Mouse (Mus musculus) stomach, embryonic 16.5 days (tissue): Measurements from ENCODE around the gene Scaf8. TPM values are rescaled to one million over a fixed set of nuclear protein-coding genes. Genes with fewer than 3 reads are reported as not detected.
"Not testable (repeated sequence)": the region's sequence is repeated elsewhere in the genome, so short reads cannot be mapped to it uniquely, and the experiment has no call there.

ENCODE experiments used
- ATAC-seq: fragments of 200-750 bp; cut with Nextera tagmentation; 2 replicates; pipeline ENCODE4 v1.8.0; 2017; ENCODE audit warnings: moderate number of reproducible peaks, moderate TSS enrichment; ENCODE audit not compliant: insufficient read depth, low FRiP score
- H3K27ac ChIP-seq: fragments of 300-500 bp; sonication (generic); 2 replicates; pipeline ENCODE4 v1.5.1; 2014; ENCODE audit warnings: low read length
- H3K27me3 ChIP-seq: fragments of 300-500 bp; sonication (generic); 2 replicates; pipeline ENCODE4 v1.6.1; 2014; ENCODE audit warnings: low read length, control low read depth, mixed read lengths; ENCODE audit not compliant: control insufficient read depth, insufficient read depth
- H3K36me3 ChIP-seq: fragments of 300-500 bp; sonication (generic); 2 replicates; pipeline ENCODE4 v1.6.1; 2014; ENCODE audit warnings: low read length; ENCODE audit not compliant: control insufficient read depth, insufficient read depth
- H3K4me1 ChIP-seq: fragments of 300-500 bp; sonication (generic); 2 replicates; pipeline ENCODE4 v1.6.1; 2014; ENCODE audit warnings: low read length, control low read depth, mixed read lengths; ENCODE audit not compliant: control insufficient read depth, insufficient read depth
- H3K4me2 ChIP-seq: fragments of 300-500 bp; sonication (generic); 2 replicates; pipeline ENCODE4 v1.6.1; 2014; ENCODE audit warnings: low read depth, low read length, mixed read lengths
- H3K4me3 ChIP-seq: fragments of 300-500 bp; sonication (generic); replicated peaks from 2 replicates; pipeline ENCODE4 v1.5.1; 2014; ENCODE audit warnings: mild to moderate bottlenecking, low read length
- H3K9ac ChIP-seq: fragments of 300-500 bp; sonication (generic); 2 replicates; pipeline ENCODE4 v1.6.1; 2014; ENCODE audit warnings: low read length
- H3K9me3 ChIP-seq: fragments of 300-500 bp; sonication (generic); replicated peaks from 2 replicates; pipeline ENCODE4 v1.6.1; 2016; ENCODE audit warnings: low read length, control low read depth; ENCODE audit not compliant: control insufficient read depth
- WGBS: fragments of 180-500 bp; shearing (Covaris S2); extraction: QIAGEN DNeasy Blood & Tissue Kit; methylation state at CpG from one replicate; pipeline ENCODE4 v1.1.7; 2014; 5-methylcytosine and 5-hydroxymethylcytosine counted together
- polyA plus RNA-seq: library from polyadenylated mRNA; unstranded; fragments of >200 nt; fragmentation: Nextera tagmentation; extraction: Ambion mirVana; gene quantifications from 2 replicates; pipeline ENCODE4 v1.2.1, GENCODE M21; 2015

Gene Scaf8
- polyA plus RNA-seq, 1 experiment from 2014 or later, result 15.7 TPM

GRCm38 (mm10) chr17:3195483-3195882 is 80.7 kb downstream of the Scaf8 start:
- H3K9me3 ChIP-seq, ATAC-seq, H3K9ac ChIP-seq, H3K27ac ChIP-seq, H3K4me1 ChIP-seq, H3K4me3 ChIP-seq, H3K27me3 ChIP-seq, H3K4me2 ChIP-seq: not testable (repeated sequence)
- H3K36me3 ChIP-seq, result peaks cover 25% of the 10 kb centered on the region

DNA sequence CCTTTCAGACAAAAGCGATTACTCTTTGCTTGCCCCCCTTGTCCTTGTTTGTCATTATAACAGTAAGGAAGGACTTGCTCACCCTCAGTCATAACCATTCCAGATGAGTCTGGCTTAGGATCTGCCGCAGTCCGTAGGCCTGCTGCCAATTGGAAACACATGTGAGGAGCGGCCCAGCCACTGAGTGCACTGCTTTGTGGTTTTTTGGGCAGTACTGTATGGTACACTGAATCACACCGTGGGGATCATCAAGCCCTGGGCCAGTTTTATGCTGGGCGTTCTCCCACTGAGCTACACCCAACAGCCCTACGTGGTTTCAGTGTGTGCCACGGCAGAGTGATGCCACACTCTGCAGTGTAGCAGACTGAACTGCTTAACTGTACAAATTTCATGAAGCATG is 85.6 kb downstream of the Scaf8 start:
- ATAC-seq, result no peak
- H3K4me3 ChIP-seq, result no peak overlapping the region
- H3K4me1 ChIP-seq, result no peaks in the 10 kb centered on the region
- no peak overlapping the region for H3K9ac ChIP-seq
- H3K27me3 ChIP-seq, result no peaks in the 10 kb centered on the region
- peaks cover 14% of the 10 kb centered on the region; the same call in 1 of the 2 replicates for H3K36me3 ChIP-seq
- no peak overlapping the region for H3K4me2 ChIP-seq
- H3K9me3 ChIP-seq, result no peaks in the 10 kb centered on the region
- no peak overlapping the region for H3K27ac ChIP-seq
- WGBS, result 87% methylated on average over 8 of the region's 8 CpGs

DNA sequence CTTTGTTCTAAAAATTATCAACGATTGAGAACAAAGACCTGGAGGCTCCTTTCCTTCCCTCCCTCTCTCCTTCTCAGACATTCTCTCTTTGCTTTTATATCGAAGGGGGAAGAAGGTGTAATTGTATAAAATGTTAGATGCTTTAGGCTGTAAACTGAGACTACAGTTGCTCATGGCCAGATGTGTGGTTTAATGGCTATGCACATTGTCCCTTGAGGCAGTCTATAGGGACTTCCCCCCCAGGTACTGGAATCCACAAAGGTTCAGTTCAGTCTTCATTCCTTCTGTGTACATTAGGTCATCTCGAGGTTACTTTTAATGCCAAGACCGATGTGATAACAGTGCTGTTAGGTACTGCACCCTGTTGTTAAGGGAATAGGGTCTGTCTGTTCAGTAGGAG is 89.1 kb downstream of the Scaf8 start:
- Histone ChIP-seq H3K27ac (no peak overlapping the region), H3K27me3 (no peaks in the 10 kb centered on the region), H3K4me3 (no peak overlapping the region), H3K4me2 (no peak overlapping the region), H3K9me3 (no peaks in the 10 kb centered on the region), H3K4me1 (peaks cover 13% of the 10 kb centered on the region), H3K9ac (no peak overlapping the region), H3K36me3 (0 out of 2 replicates have a peak, but pooled peaks cover 2% of the 10 kb centered on the region)
- 75% methylated on average over 4 of the region's 4 CpGs for WGBS
- no peak for ATAC-seq

DNA sequence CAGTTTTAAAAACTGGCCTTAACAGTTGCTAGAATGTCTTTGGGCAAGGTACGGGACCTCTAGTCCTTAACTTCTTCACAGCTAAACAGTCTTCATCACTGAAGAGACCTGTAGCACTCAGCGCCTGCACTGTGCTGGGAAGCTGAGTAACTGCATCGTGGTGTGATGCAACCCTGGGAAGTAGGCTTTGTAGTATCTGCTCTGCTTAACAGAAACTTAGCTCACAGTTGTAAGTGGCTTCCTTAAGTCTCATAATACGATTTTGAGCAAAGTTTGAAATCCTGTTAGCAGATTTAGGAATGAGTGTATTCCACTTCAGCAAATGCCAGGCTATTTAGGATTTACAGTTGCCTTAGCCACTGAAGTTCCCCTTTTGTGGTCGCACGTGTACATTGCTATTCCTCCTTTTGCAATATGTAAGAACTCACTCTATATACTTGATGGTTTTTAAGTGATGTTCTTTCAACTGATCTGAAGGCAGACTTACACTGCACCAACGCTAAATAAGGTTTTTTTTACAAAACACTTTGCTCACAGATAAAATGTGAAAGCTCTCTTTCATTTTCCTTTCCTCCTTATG is 90.1 kb downstream of the Scaf8 start:
- no peaks in the 10 kb centered on the region for H3K27me3 ChIP-seq
- no peaks in the 10 kb centered on the region for H3K9me3 ChIP-seq
- no peak overlapping the region for H3K27ac ChIP-seq
- 0 out of 2 replicates have a peak, but pooled peaks cover 2% of the 10 kb centered on the region for H3K36me3 ChIP-seq
- H3K4me3 ChIP-seq, result no peak overlapping the region
- H3K9ac ChIP-seq, result no peak overlapping the region
- no peak for ATAC-seq
- no peak overlapping the region for H3K4me2 ChIP-seq
- H3K4me1 ChIP-seq, result peaks cover 13% of the 10 kb centered on the region
- 85% methylated on average over 7 of the region's 7 CpGs for WGBS

DNA sequence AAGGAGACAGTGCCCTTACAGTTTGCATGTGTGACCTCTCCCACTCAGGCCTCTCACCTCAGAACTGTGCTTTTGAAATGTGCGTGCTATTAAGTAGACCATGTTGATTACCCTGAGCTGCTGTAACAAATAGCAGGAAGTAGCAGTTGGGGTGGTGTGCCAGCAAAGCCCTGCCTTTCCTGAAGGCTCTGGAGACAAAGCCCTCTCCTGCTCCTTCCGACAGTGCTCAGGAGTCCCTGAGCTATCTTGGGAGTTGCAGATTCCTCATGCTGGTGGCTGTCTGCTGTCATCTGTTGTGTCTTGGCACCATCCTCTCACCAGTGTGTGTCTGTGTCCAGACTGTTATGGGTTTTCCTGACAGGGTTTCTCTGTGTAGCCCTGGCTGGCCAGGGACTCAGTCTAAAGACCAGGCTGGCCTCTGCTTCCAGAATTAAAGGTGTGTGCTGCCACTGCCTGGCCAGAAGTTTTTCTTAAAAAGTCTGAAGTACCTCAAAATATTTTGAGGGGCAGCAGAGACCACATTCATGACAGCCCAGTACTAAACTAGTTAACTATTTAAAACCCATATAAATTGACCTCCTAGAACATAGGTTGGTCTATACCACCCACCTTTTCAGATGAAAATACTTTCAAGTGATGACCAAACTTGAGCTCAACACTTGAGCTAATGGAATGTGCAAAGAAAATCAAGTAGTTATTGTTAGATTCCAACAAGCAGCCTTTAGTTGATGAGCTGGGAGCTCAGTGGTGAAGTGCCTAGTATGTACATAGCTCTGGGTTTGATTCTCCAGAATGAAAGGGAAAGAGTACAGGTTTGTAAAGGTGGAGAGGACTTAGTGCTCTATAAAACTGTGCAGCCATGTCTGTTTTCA is 92.0 kb downstream of the Scaf8 start:
- no peaks in the 10 kb centered on the region for H3K27me3 ChIP-seq
- 0 out of 2 replicates have a peak overlapping the region, but pooled peaks have one; percentile 11 for H3K27ac ChIP-seq
- peaks cover 13% of the 10 kb centered on the region for H3K4me1 ChIP-seq
- H3K9me3 ChIP-seq, result no peaks in the 10 kb centered on the region
- H3K4me3 ChIP-seq, result no peak overlapping the region
- H3K4me2 ChIP-seq, result no peak overlapping the region
- H3K36me3 ChIP-seq, result no peaks in the 10 kb centered on the region
- WGBS, result 65% methylated on average over 2 of the region's 2 CpGs
- ATAC-seq, result no peak
- no peak overlapping the region for H3K9ac ChIP-seq

- 75% methylated on average over 6 of the region's 6 CpGs for WGBS
- ATAC-seq, result no peak
Observed at GRCm38 (mm10) chr17:3207529-3208240, 92.9 kb downstream of the Scaf8 start.

DNA sequence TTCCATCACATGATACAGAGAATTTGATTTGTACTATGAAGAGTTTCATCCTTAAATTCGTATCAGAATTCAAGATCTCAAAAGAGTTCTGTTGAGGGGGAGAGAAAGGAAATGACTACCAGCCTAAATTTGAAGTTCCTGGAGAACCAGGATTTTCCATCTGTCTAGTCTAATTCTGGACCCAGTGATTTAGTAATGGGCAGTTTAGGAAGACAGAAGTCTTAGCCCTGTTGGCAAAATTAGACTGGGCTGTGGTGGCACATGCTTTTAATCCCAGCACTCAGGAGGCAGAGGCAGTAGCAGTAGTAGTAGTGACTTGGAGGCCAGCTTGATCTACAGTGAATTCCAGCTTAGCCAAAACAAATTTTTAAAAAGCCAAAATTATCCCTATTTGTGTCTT is 93.7 kb downstream of the Scaf8 start:
- Histone ChIP-seq H3K9me3 (no peaks in the 10 kb centered on the region), H3K9ac (no peak overlapping the region), H3K27ac (no peak overlapping the region), H3K27me3 (no peaks in the 10 kb centered on the region), H3K4me3 (no peak overlapping the region), H3K4me1 (peaks cover 13% of the 10 kb centered on the region), H3K4me2 (no peak overlapping the region), H3K36me3 (0 out of 2 replicates have a peak, but pooled peaks cover 3% of the 10 kb centered on the region)
- 74% methylated on average over 1 of the region's 1 CpGs for WGBS
- ATAC-seq, result no peak

More at GRCm38 (mm10) chr17:3207529-3208240, 92.9 kb downstream of the Scaf8 start:
- Histone ChIP-seq H3K36me3 (0 out of 2 replicates have a peak, but pooled peaks cover 3% of the 10 kb centered on the region), H3K4me3 (no peak overlapping the region), H3K4me2 (no peak overlapping the region), H3K9me3 (no peaks in the 10 kb centered on the region), H3K27me3 (no peaks in the 10 kb centered on the region), H3K27ac (no peak overlapping the region), H3K9ac (no peak overlapping the region), H3K4me1 (peaks cover 13% of the 10 kb centered on the region)

DNA sequence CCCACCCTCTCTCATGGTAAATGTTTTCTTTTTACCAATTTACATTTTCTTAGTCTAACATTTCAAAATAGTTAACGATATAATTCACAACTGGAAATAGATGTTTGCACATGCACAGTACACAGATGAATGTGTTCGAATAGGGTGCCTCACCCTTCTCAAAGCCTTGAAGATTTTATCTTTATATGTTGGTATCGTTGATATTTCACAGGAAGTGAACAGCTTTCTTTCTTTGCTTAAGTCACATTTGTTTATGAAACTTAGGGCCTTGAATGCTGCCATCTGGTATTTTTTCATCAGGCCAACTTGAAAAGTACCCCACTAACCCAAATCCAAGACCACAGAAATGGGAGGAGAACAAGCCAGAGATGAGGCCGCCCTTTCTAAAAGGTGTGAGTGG is 94.8 kb downstream of the Scaf8 start:
- H3K27ac ChIP-seq, result peak overlapping the region; percentile 29
- no peaks in the 10 kb centered on the region for H3K27me3 ChIP-seq
- no peak overlapping the region for H3K9ac ChIP-seq
- no peak for ATAC-seq
- no peak overlapping the region for H3K4me3 ChIP-seq
- no peaks in the 10 kb centered on the region for H3K9me3 ChIP-seq
- WGBS, result 59% methylated on average over 4 of the region's 4 CpGs
- peaks cover 13% of the 10 kb centered on the region for H3K4me1 ChIP-seq
- H3K4me2 ChIP-seq, result no peak overlapping the region
- 0 out of 2 replicates have a peak, but pooled peaks cover 3% of the 10 kb centered on the region for H3K36me3 ChIP-seq

- no peak overlapping the region for H3K4me3 ChIP-seq
- peak overlapping the region; percentile 29; the same call in 1 of the 2 replicates for H3K27ac ChIP-seq
- 0 out of 2 replicates have a peak, but pooled peaks cover 3% of the 10 kb centered on the region for H3K36me3 ChIP-seq
- no peak overlapping the region for H3K9ac ChIP-seq
- no peaks in the 10 kb centered on the region for H3K9me3 ChIP-seq
- no peak overlapping the region for H3K4me2 ChIP-seq
- ATAC-seq, result no peak
- H3K4me1 ChIP-seq, result peaks cover 13% of the 10 kb centered on the region
- H3K27me3 ChIP-seq, result no peaks in the 10 kb centered on the region
- WGBS, result 60% methylated on average over 5 of the region's 5 CpGs
Observed at GRCm38 (mm10) chr17:3210134-3210533, 95.4 kb downstream of the Scaf8 start.
